Mouse (Mus musculus) megakaryocyte, embryonic 14.5 days (primary cell): ENCODE results near the gene Orai2. TPM values are rescaled to one million over a fixed set of nuclear protein-coding genes. Genes with fewer than 3 reads are reported as not detected.
"Not testable (repeated sequence)": the region's sequence is repeated elsewhere in the genome, so short reads cannot be mapped to it uniquely, and the experiment has no call there.

ENCODE experiments used
- H3K27me3 ChIP-seq: replicated peaks from 2 replicates; pipeline ENCODE3; 2012; ENCODE audit warnings: inconsistent platforms
- H3K36me3 ChIP-seq: replicated peaks from 2 replicates; pipeline ENCODE3; 2012; ENCODE audit warnings: low read length, inconsistent platforms, mixed read lengths
- H3K4me1 ChIP-seq: 2 replicates; pipeline ENCODE4 v1.6.1; 2012; ENCODE audit warnings: inconsistent platforms
- H3K4me3 ChIP-seq: replicated peaks from 2 replicates; pipeline ENCODE3; 2012; ENCODE audit warnings: moderate library complexity, mild to moderate bottlenecking, inconsistent platforms
- H3K9me3 ChIP-seq: 2 replicates; pipeline ENCODE4 v1.6.1; 2012; ENCODE audit warnings: inconsistent platforms
- FLI1 ChIP-seq: IDR thresholded peaks from 2 replicates; pipeline ENCODE4 v1.6.1; 2012; ENCODE audit warnings: low read length, inconsistent platforms, mixed read lengths
- GATA1 ChIP-seq: IDR thresholded peaks from 3 replicates; pipeline ENCODE4 v1.6.1; 2012; ENCODE audit warnings: mixed read lengths, low read length, inconsistent platforms, borderline replicate concordance
- polyA plus RNA-seq: library from polyadenylated mRNA; stranded (reverse); fragments of >175 nt; gene quantifications from 2 replicates; pipeline ENCODE4 v1.2.3, GENCODE M21; 2012; ENCODE audit warnings: low replicate concordance; ENCODE audit not compliant: insufficient read depth

Gene Orai2
- 23.2 and 25.7 TPM in 2 replicates for polyA plus RNA-seq

GRCm38 (mm10) chr5:136170512-136171362 lies at the start of gene Orai2:
Gene Orai2 (minus strand): TSS chr5:136170713.
- Histone ChIP-seq H3K4me1 (peaks cover 69% of the 10 kb centered on the region), H3K36me3 (peaks cover 46% of the 10 kb centered on the region), H3K9me3 (peaks cover 6% of the 10 kb centered on the region), H3K4me3 (peak within 1 kb of the TSS; percentile 97), H3K27me3 (no peaks in the 10 kb centered on the region)
- TF ChIP-seq FLI1 (no peak), GATA1 (no peak)

- Histone ChIP-seq H3K4me1 (peaks cover 60% of the 10 kb centered on the region), H3K36me3 (peaks cover 34% of the 10 kb centered on the region), H3K27me3 (peaks cover 20% of the 10 kb centered on the region), H3K4me3 (peak overlapping the region; percentile 64), H3K9me3 (peaks cover 19% of the 10 kb centered on the region)
- TF ChIP-seq FLI1 (no peak), GATA1 (no peak)
Observed at GRCm38 (mm10) chr5:136218585-136218984, 48.1 kb upstream of the Orai2 start.

GRCm38 (mm10) chr5:136217932-136218381 lies 47.4 kb upstream of the Orai2 start:
- Histone ChIP-seq H3K4me1 (peaks cover 60% of the 10 kb centered on the region), H3K36me3 (peaks cover 28% of the 10 kb centered on the region), H3K9me3 (peaks cover 13% of the 10 kb centered on the region), H3K27me3 (peaks cover 20% of the 10 kb centered on the region), H3K4me3 (peak overlapping the region; percentile 78)
- TF ChIP-seq FLI1 (no peak), GATA1 (no peak)

DNA sequence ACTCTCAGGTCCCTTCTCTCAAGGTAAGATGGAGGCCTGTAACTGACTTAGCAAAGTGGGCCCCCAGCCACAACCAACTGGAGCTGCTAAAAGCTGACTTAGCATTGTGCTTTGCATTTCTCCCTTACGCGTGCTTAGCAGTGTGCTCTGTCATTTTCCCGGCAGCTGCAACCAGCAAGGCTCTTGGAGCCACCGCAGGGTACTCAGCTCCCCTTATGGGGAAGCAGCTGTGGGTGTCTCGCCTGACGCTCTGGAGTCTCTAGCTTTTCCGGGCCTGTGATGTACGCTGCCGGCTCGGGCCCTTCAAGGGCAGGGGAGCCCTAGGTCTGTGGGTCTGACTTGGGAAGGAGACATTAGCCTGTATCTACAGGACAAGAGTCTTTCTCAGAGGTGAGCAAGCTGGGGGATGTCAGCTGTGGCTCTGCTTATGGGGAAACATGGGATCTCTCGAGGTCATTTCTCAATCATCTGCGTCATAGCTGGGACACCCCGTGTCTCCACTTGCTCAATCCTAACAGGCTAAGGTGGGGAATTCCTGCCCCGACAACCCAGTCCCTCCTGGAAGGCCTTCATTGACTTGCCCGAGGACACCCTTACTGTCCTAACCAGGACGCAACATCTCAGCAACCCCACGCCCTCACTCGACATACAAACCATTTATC lies 46.6 kb upstream of the Orai2 start:
- H3K9me3 ChIP-seq: peaks cover 12% of the 10 kb centered on the region
- peak overlapping the region; percentile 72 for H3K4me3 ChIP-seq
- peaks cover 68% of the 10 kb centered on the region for H3K4me1 ChIP-seq
- H3K36me3 ChIP-seq: peaks cover 25% of the 10 kb centered on the region
- no peak for TF ChIP-seq GATA1
- TF ChIP-seq FLI1: no peak
- H3K27me3 ChIP-seq: peaks cover 20% of the 10 kb centered on the region

DNA sequence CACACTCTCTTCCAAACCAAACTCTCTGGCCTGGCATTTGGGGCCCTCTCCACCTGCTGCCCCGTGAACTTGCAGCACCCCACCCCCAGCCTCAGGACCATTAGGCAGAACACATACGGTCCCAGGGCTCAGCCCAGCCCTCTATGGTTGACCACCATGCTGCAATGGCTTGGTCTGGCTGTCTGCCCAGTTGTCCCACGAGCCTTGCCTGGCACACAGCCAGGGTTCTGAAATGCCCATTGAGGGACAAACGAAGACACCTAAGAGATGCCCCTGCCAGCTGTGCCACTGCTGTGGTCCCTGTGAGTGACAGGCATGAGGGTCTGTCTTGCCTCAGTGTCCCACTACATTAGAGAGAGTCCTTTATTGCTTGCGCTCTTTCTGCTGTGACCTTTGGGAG lies 45.4 kb upstream of the Orai2 start:
- TF ChIP-seq GATA1 (no peak), FLI1 (no peak)
- Histone ChIP-seq H3K4me1 (peaks cover 75% of the 10 kb centered on the region), H3K36me3 (peaks cover 17% of the 10 kb centered on the region), H3K9me3 (peaks cover 12% of the 10 kb centered on the region), H3K4me3 (no peak overlapping the region), H3K27me3 (peaks cover 20% of the 10 kb centered on the region)

- Histone ChIP-seq H3K27me3 (peaks cover 20% of the 10 kb centered on the region), H3K9me3 (peaks cover 12% of the 10 kb centered on the region), H3K4me1 (peaks cover 72% of the 10 kb centered on the region), H3K36me3 (peaks cover 13% of the 10 kb centered on the region), H3K4me3 (no peak overlapping the region)
- TF ChIP-seq FLI1 (no peak), GATA1 (no peak)
Observed at GRCm38 (mm10) chr5:136215211-136215610, 44.7 kb upstream of the Orai2 start.

- Histone ChIP-seq H3K36me3 (peaks cover 3% of the 10 kb centered on the region), H3K4me3 (no peak overlapping the region), H3K9me3 (peaks cover 12% of the 10 kb centered on the region), H3K4me1 (peaks cover 58% of the 10 kb centered on the region), H3K27me3 (peaks cover 13% of the 10 kb centered on the region)
- TF ChIP-seq GATA1 (no peak), FLI1 (no peak)
Observed at GRCm38 (mm10) chr5:136213716-136214115, 43.2 kb upstream of the Orai2 start.

DNA sequence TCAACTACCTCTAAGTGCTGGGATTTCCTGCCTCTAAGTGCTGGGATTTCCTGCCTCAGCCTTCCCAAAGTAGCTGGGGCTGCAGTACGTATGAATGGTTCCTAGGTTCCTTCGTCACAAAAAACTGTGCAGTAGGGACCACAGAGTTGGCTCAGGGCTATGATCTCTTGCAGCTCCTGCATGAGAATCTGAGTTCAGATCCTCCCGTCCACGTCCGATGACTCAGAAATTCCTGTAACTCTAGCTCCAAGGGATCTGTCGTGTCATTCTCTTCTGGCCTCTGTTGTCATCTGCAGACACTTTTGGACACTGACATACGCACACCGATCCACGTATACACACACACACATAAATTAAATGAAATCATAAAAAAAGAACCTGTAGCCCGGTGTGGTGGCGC lies 42.2 kb upstream of the Orai2 start:
- no peak overlapping the region for H3K4me3 ChIP-seq
- H3K4me1 ChIP-seq: peaks cover 48% of the 10 kb centered on the region
- TF ChIP-seq GATA1: no peak
- TF ChIP-seq FLI1: no peak
- peaks cover 12% of the 10 kb centered on the region for H3K9me3 ChIP-seq
- H3K27me3 ChIP-seq: peaks cover 11% of the 10 kb centered on the region
- peaks cover 3% of the 10 kb centered on the region for H3K36me3 ChIP-seq

- peaks cover 11% of the 10 kb centered on the region for H3K27me3 ChIP-seq
- not testable (repeated sequence) for H3K4me3 ChIP-seq, H3K36me3 ChIP-seq
- H3K4me1 ChIP-seq: peaks cover 36% of the 10 kb centered on the region
- H3K9me3 ChIP-seq: peaks cover 12% of the 10 kb centered on the region
Observed at GRCm38 (mm10) chr5:136211341-136212102, 41.0 kb upstream of the Orai2 start.
